Mouse (Mus musculus) embryonic facial prominence, embryonic 11.5 days (tissue): ENCODE measurements around the gene Vmn1r183. TPM values are rescaled to one million over a fixed set of nuclear protein-coding genes. Genes with fewer than 3 reads are reported as not detected.

ENCODE experiments used
- ATAC-seq: fragments of 200-750 bp; cut with Nextera tagmentation; replicated peaks from 2 replicates; pipeline ENCODE4 v1.8.0; 2017; ENCODE audit warnings: low read depth; ENCODE audit not compliant: insufficient number of reproducible peaks, low FRiP score, low TSS enrichment
- DNase-seq: peaks from one replicate; pipeline ENCODE4 v3.0.0-alpha.2; 2015; ENCODE audit warnings: low spot score
- H3K27ac ChIP-seq: fragments of 300-500 bp; sonication (generic); replicated peaks from 2 replicates; pipeline ENCODE4 v1.5.1; 2014; ENCODE audit warnings: mild to moderate bottlenecking, low read depth, low read length, control low read depth
- H3K27me3 ChIP-seq: fragments of 300-500 bp; sonication (generic); 2 replicates; pipeline ENCODE4 v1.6.1; 2014; ENCODE audit warnings: mild to moderate bottlenecking, low read length, moderate library complexity, mixed read lengths; ENCODE audit not compliant: control insufficient read depth, insufficient read depth
- H3K36me3 ChIP-seq: fragments of 300-500 bp; sonication (generic); replicated peaks from 2 replicates; pipeline ENCODE4 v1.6.1; 2014; ENCODE audit warnings: low read depth, mild to moderate bottlenecking, low read length, moderate library complexity, mixed read lengths; ENCODE audit not compliant: control insufficient read depth, insufficient read depth
- H3K4me1 ChIP-seq: fragments of 300-500 bp; sonication (generic); 2 replicates; pipeline ENCODE4 v1.6.1; 2014; ENCODE audit warnings: low read length, mixed read lengths; ENCODE audit not compliant: control insufficient read depth, insufficient read depth
- H3K4me2 ChIP-seq: fragments of 300-500 bp; sonication (generic); 2 replicates; pipeline ENCODE4 v1.6.1; 2014; ENCODE audit warnings: low read depth, mild to moderate bottlenecking, control low read depth, low read length, moderate library complexity
- H3K4me3 ChIP-seq: fragments of 300-500 bp; sonication (generic); 2 replicates; pipeline ENCODE4 v1.5.1; 2014; ENCODE audit warnings: low read depth, low read length, control low read depth
- H3K9ac ChIP-seq: fragments of 300-500 bp; sonication (generic); replicated peaks from 2 replicates; pipeline ENCODE4 v1.6.1; 2014; ENCODE audit warnings: mild to moderate bottlenecking, control low read depth, low read length
- H3K9me3 ChIP-seq: fragments of 300-500 bp; sonication (generic); replicated peaks from 2 replicates; pipeline ENCODE4 v1.6.1; 2016; ENCODE audit warnings: mild to moderate bottlenecking, low read length, inconsistent platforms, mixed read lengths; ENCODE audit not compliant: control insufficient read depth
- WGBS: fragments of 180-500 bp; shearing (Covaris S2); extraction: QIAGEN DNeasy Blood & Tissue Kit; methylation state at CpG from one replicate; pipeline ENCODE4 v1.1.7; 2014; 5-methylcytosine and 5-hydroxymethylcytosine counted together
- polyA plus RNA-seq: library from polyadenylated mRNA; unstranded; fragments of >200 nt; fragmentation: Nextera tagmentation; extraction: Ambion mirVana; gene quantifications from 2 replicates; pipeline ENCODE4 v1.2.1, GENCODE M21; 2014

The Vmn1r183 gene
- polyA plus RNA-seq, 1 experiment from 2014 or later = not detected

GRCm38 (mm10) chr7:24105144-24105703, 52.2 kb downstream of the Vmn1r183 start:
- Histone ChIP-seq H3K9me3 (peaks cover 40% of the 10 kb centered on the region), H3K4me2 (no peak overlapping the region), H3K27me3 (no peaks in the 10 kb centered on the region), H3K36me3 (peaks cover 64% of the 10 kb centered on the region), H3K27ac (no peak overlapping the region), H3K4me3 (no peak overlapping the region), H3K4me1 (no peaks in the 10 kb centered on the region), H3K9ac (no peak overlapping the region)
- 95% methylated on average over 18 of the region's 18 CpGs for WGBS
- DNase-seq (no peak), ATAC-seq (no peak)

- WGBS = 95% methylated on average over 7 of the region's 7 CpGs
- H3K4me1 ChIP-seq = no peaks in the 10 kb centered on the region
- H3K27me3 ChIP-seq = no peaks in the 10 kb centered on the region
- no peak overlapping the region for H3K4me2 ChIP-seq
- no peak overlapping the region for H3K4me3 ChIP-seq
- H3K9me3 ChIP-seq = peaks cover 15% of the 10 kb centered on the region
- ATAC-seq (no peak), DNase-seq (no peak)
- H3K9ac ChIP-seq = no peak overlapping the region
- no peak overlapping the region for H3K27ac ChIP-seq
- peaks cover 19% of the 10 kb centered on the region for H3K36me3 ChIP-seq
Measured at GRCm38 (mm10) chr7:24110839-24111238, 57.8 kb downstream of the Vmn1r183 start.

GRCm38 (mm10) chr7:24111772-24112155, 58.7 kb downstream of the Vmn1r183 start:
- Histone ChIP-seq H3K27me3 (no peaks in the 10 kb centered on the region), H3K4me3 (peak overlapping the region; percentile 63), H3K9ac (peak overlapping the region; percentile 75), H3K27ac (no peak overlapping the region), H3K4me1 (no peaks in the 10 kb centered on the region), H3K9me3 (peaks cover 5% of the 10 kb centered on the region), H3K4me2 (peak overlapping the region; percentile 75), H3K36me3 (peaks cover 10% of the 10 kb centered on the region)
- DNase-seq (no peak), ATAC-seq (peak; percentile 82)
- WGBS = 3% methylated on average over 9 of the region's 9 CpGs

DNA sequence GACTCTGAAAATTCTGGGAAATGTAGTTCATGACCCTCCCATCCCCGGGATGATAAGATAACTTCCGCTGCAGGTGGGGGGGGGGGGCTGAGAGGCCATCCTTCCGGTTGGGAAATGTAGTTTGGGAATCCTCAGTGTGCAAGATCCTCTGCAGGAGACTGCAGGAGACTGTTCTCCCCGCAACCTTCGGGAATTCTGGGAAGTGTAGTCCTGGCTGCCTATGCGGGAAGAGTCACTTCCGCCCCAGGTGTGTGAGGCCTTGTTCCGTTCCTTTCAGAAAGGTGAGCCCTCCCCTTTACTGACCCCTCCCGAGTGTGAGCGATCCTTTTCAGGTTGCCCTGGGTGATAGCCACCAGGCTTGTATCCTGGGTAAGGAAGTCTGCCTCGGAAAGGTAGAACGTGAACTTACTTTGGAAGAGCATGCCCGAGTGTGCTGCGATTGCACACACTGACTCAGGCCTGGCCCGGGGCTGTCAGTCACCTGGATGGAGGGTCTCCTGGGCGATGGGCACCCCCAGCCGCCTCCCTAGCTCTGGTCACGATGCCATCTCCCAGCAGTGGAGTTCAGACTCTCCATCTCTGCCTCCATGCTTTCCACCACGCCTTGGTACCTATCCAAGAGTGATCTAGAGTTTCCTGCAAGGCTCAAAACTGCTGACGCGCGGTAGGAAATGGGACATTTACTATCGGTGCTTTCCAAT, 59.3 kb downstream of the Vmn1r183 start, which contains the start of gene Zfp112:
Zfp112 (plus strand) TSS at position 159 of the 701 bp plus-strand sequence.
- peaks cover 4% of the 10 kb centered on the region for H3K36me3 ChIP-seq
- H3K4me3 ChIP-seq = peak within 1 kb of the TSS; percentile 63
- no peaks in the 10 kb centered on the region for H3K27me3 ChIP-seq
- 1% methylated on average over 23 of the region's 23 CpGs for WGBS
- peak within 1 kb of the TSS; percentile 75 for H3K9ac ChIP-seq
- peak within 1 kb of the TSS; percentile 75 for H3K4me2 ChIP-seq
- peak within 1 kb of the TSS; percentile 32; the same call in 1 of the 2 replicates for H3K27ac ChIP-seq
- no peaks in the 10 kb centered on the region for H3K4me1 ChIP-seq
- DNase-seq (peak; percentile 94), ATAC-seq (peak; percentile 95)
- no peaks in the 10 kb centered on the region; the same call in 1 of the 2 replicates for H3K9me3 ChIP-seq

DNA sequence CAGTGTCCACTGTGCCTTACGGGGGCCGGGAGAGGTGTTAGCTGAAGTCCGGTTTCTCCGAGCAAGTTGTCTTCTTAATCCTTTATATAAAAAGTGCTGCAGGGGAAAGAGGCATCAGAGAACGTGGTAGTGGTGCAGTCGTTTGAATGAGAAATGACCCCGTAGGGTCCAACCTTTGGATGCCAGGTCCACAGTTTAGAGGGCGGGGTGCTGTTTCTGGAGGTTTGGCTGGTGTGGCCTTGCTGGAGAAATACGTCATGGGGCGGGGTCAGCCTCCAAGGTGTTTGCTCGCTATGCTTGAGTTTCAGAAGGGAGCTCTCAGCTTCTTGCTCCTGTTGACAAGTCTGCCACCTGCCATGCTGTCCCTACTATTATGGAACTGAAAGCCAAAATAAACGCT, 59.9 kb downstream of the Vmn1r183 start:
- no peak for ATAC-seq

More for the DNA sequence above, 59.9 kb downstream of the Vmn1r183 start:
- Histone ChIP-seq H3K4me1 (no peaks in the 10 kb centered on the region), H3K27me3 (no peaks in the 10 kb centered on the region), H3K9me3 (no peaks in the 10 kb centered on the region; the same call in 1 of the 2 replicates), H3K27ac (peak overlapping the region; percentile 32; the same call in 1 of the 2 replicates), H3K4me3 (peak overlapping the region; percentile 63), H3K36me3 (no peaks in the 10 kb centered on the region; the same call in 1 of the 2 replicates), H3K9ac (peak overlapping the region; percentile 75), H3K4me2 (peak overlapping the region; percentile 75)
- 11% methylated on average over 12 of the region's 12 CpGs for WGBS
- DNase-seq = peak; percentile 46

Other genes starting within 250 kb of the Vmn1r183 start
- gene Vmn1r175, start 242.6 kb upstream of the Vmn1r183 start, polyA plus RNA-seq = not detected in 2 replicates
- gene Vmn1r176, start 215.9 kb upstream of the Vmn1r183 start, polyA plus RNA-seq = not detected in 2 replicates
- gene Vmn1r177, start 186.8 kb upstream of the Vmn1r183 start, polyA plus RNA-seq = not detected in 2 replicates
- gene Vmn1r178, start 161.2 kb upstream of the Vmn1r183 start, polyA plus RNA-seq = not detected in 2 replicates
- gene Vmn1r179, start 126.3 kb upstream of the Vmn1r183 start, polyA plus RNA-seq = not detected in 2 replicates
- gene Vmn1r180, start 102.6 kb upstream of the Vmn1r183 start, polyA plus RNA-seq = not detected in 2 replicates
- gene Vmn1r181, start 78.6 kb upstream of the Vmn1r183 start, polyA plus RNA-seq = not detected in 2 replicates
- not detected in 2 replicates for gene V1rd19, start 51.6 kb upstream of the Vmn1r183 start, polyA plus RNA-seq
- 32.5 and 32.7 TPM in 2 replicates for gene Zfp180, start 28.7 kb downstream of the Vmn1r183 start, polyA plus RNA-seq
- 4.3 and 4.4 TPM in 2 replicates for gene Zfp112, start 59.1 kb downstream of the Vmn1r183 start, polyA plus RNA-seq
- gene Zfp235, start 80.9 kb downstream of the Vmn1r183 start, polyA plus RNA-seq = 16.7 and 17.3 TPM in 2 replicates
- 3.7 TPM in 2 replicates for gene Zfp114, start 121.8 kb downstream of the Vmn1r183 start, polyA plus RNA-seq
- gene Zfp111, start 158.2 kb downstream of the Vmn1r183 start, polyA plus RNA-seq = 12.2 and 13.8 TPM in 2 replicates
- 5.1 and 5.7 TPM in 2 replicates for gene Zfp109, start 184.3 kb downstream of the Vmn1r183 start, polyA plus RNA-seq
- gene Zfp108, start 201.5 kb downstream of the Vmn1r183 start, polyA plus RNA-seq = 3.8 and 4.0 TPM in 2 replicates
- 9.8 and 11.7 TPM in 2 replicates for gene Zfp93, start 217.2 kb downstream of the Vmn1r183 start, polyA plus RNA-seq
- gene Zfp61, start 248.0 kb downstream of the Vmn1r183 start, polyA plus RNA-seq = 48.0 and 58.8 TPM in 2 replicates